Mouse (Mus musculus) stomach, embryonic 15.5 days (tissue): ENCODE results near the gene Rasl11b. TPM values are rescaled to one million over a fixed set of nuclear protein-coding genes. Genes with fewer than 3 reads are reported as not detected.

ENCODE experiments used
- ATAC-seq: fragments of 200-750 bp; cut with Nextera tagmentation; 2 replicates; pipeline ENCODE4 v1.8.0; 2017; ENCODE audit warnings: low read depth, moderate number of reproducible peaks, moderate TSS enrichment; ENCODE audit not compliant: insufficient read depth, low FRiP score
- H3K27ac ChIP-seq: fragments of 300-500 bp; sonication (generic); 2 replicates; pipeline ENCODE4 v1.5.1; 2015; ENCODE audit warnings: mild to moderate bottlenecking, inconsistent platforms
- H3K27me3 ChIP-seq: fragments of 300-500 bp; sonication (generic); replicated peaks from 2 replicates; pipeline ENCODE4 v1.6.1; 2015; ENCODE audit warnings: inconsistent platforms
- H3K36me3 ChIP-seq: fragments of 300-500 bp; sonication (generic); 2 replicates; pipeline ENCODE4 v1.6.1; 2015; ENCODE audit warnings: inconsistent platforms
- H3K4me1 ChIP-seq: fragments of 300-500 bp; sonication (generic); 2 replicates; pipeline ENCODE4 v1.6.1; 2015; ENCODE audit warnings: inconsistent platforms
- H3K4me2 ChIP-seq: fragments of 300-500 bp; sonication (generic); 2 replicates; pipeline ENCODE4 v1.6.1; 2015; ENCODE audit warnings: mild to moderate bottlenecking, inconsistent platforms
- H3K4me3 ChIP-seq: fragments of 300-500 bp; sonication (generic); replicated peaks from 2 replicates; pipeline ENCODE4 v1.5.1; 2015; ENCODE audit warnings: inconsistent platforms
- H3K9ac ChIP-seq: fragments of 300-500 bp; sonication (generic); 2 replicates; pipeline ENCODE4 v1.6.1; 2015; ENCODE audit warnings: inconsistent platforms
- H3K9me3 ChIP-seq: fragments of 300-500 bp; sonication (generic); 2 replicates; pipeline ENCODE4 v1.6.1; 2016; ENCODE audit warnings: inconsistent platforms
- WGBS: fragments of 180-500 bp; shearing (Covaris S2); methylation state at CpG from one replicate; pipeline ENCODE4 v1.1.7; 2015; 5-methylcytosine and 5-hydroxymethylcytosine counted together
- polyA plus RNA-seq: library from polyadenylated mRNA; unstranded; fragments of >200 nt; fragmentation: Nextera tagmentation; extraction: Ambion mirVana; gene quantifications from 2 replicates; pipeline ENCODE4 v1.2.1, GENCODE M21; 2015

The Rasl11b gene
- polyA plus RNA-seq, 1 experiment from 2014 or later, result 50.3 TPM

GRCm38 (mm10) chr5:74200481-74200880 lies 5.4 kb downstream of the Rasl11b start:
- Histone ChIP-seq H3K27ac (no peak overlapping the region), H3K4me3 (no peak overlapping the region), H3K9me3 (no peaks in the 10 kb centered on the region), H3K4me1 (peaks cover 26% of the 10 kb centered on the region; the same call in 1 of the 2 replicates), H3K27me3 (no peaks in the 10 kb centered on the region), H3K9ac (no peak overlapping the region), H3K4me2 (no peak overlapping the region), H3K36me3 (0 out of 2 replicates have a peak, but pooled peaks cover 5% of the 10 kb centered on the region)
- ATAC-seq, result no peak
- WGBS, result 83% methylated on average over 8 of the region's 8 CpGs

- Histone ChIP-seq H3K27ac (peak overlapping the region; percentile 21; the same call in 1 of the 2 replicates), H3K27me3 (no peaks in the 10 kb centered on the region)
These were observed 6.7 kb downstream of the Rasl11b start for GRCm38 (mm10) chr5:74201570-74202357.

GRCm38 (mm10) chr5:74202515-74202914 lies 7.4 kb downstream of the Rasl11b start:
- 0 out of 2 replicates have a peak, but pooled peaks cover 5% of the 10 kb centered on the region for H3K36me3 ChIP-seq
- no peak overlapping the region for H3K4me3 ChIP-seq
- H3K9ac ChIP-seq, result no peak overlapping the region
- WGBS, result 65% methylated on average over 4 of the region's 4 CpGs
- H3K27me3 ChIP-seq, result no peaks in the 10 kb centered on the region
- no peak overlapping the region for H3K27ac ChIP-seq
- no peak for ATAC-seq
- no peaks in the 10 kb centered on the region for H3K9me3 ChIP-seq
- peaks cover 18% of the 10 kb centered on the region; the same call in 1 of the 2 replicates for H3K4me1 ChIP-seq
- no peak overlapping the region for H3K4me2 ChIP-seq

More at GRCm38 (mm10) chr5:74201570-74202357, 6.7 kb downstream of the Rasl11b start:
- ATAC-seq, result no peak
- Histone ChIP-seq H3K4me2 (no peak overlapping the region), H3K4me1 (peaks cover 24% of the 10 kb centered on the region; the same call in 1 of the 2 replicates), H3K9ac (no peak overlapping the region), H3K4me3 (no peak overlapping the region), H3K9me3 (no peaks in the 10 kb centered on the region), H3K36me3 (0 out of 2 replicates have a peak, but pooled peaks cover 5% of the 10 kb centered on the region)
- WGBS, result 67% methylated on average over 10 of the region's 10 CpGs

GRCm38 (mm10) chr5:74204465-74204864 lies 9.4 kb downstream of the Rasl11b start:
- ATAC-seq, result no peak
- H3K4me1 ChIP-seq, result peaks cover 8% of the 10 kb centered on the region; the same call in 1 of the 2 replicates

GRCm38 (mm10) chr5:74205509-74205908 lies 10.4 kb downstream of the Rasl11b start:
- no peak overlapping the region for H3K9ac ChIP-seq
- H3K4me2 ChIP-seq, result no peak overlapping the region
- whole genome bisulfite sequencing, result 43% methylated on average over 8 of the region's 8 CpGs
- no peaks in the 10 kb centered on the region for H3K27me3 ChIP-seq
- H3K9me3 ChIP-seq, result no peaks in the 10 kb centered on the region
- ATAC-seq, result no peak
- H3K27ac ChIP-seq, result no peak overlapping the region
- H3K4me3 ChIP-seq, result no peak overlapping the region
- peaks cover 8% of the 10 kb centered on the region; the same call in 1 of the 2 replicates for H3K4me1 ChIP-seq
- no peaks in the 10 kb centered on the region for H3K36me3 ChIP-seq

More at GRCm38 (mm10) chr5:74204465-74204864, 9.4 kb downstream of the Rasl11b start:
- 64% methylated on average over 5 of the region's 5 CpGs for WGBS
- Histone ChIP-seq H3K9me3 (no peaks in the 10 kb centered on the region), H3K4me2 (no peak overlapping the region), H3K27ac (no peak overlapping the region), H3K27me3 (no peaks in the 10 kb centered on the region), H3K4me3 (no peak overlapping the region), H3K9ac (no peak overlapping the region), H3K36me3 (no peaks in the 10 kb centered on the region)

- no peaks in the 10 kb centered on the region for H3K36me3 ChIP-seq
- H3K27me3 ChIP-seq, result no peaks in the 10 kb centered on the region
- H3K27ac ChIP-seq, result no peak overlapping the region
- no peak overlapping the region for H3K4me3 ChIP-seq
- H3K9ac ChIP-seq, result no peak overlapping the region
- H3K4me2 ChIP-seq, result no peak overlapping the region
- no peak for ATAC-seq
- no peaks in the 10 kb centered on the region for H3K9me3 ChIP-seq
- 83% methylated on average over 7 of the region's 7 CpGs for WGBS
- peaks cover 8% of the 10 kb centered on the region; the same call in 1 of the 2 replicates for H3K4me1 ChIP-seq
These were observed 11.0 kb downstream of the Rasl11b start for GRCm38 (mm10) chr5:74206038-74206437.

- Histone ChIP-seq H3K4me2 (no peak overlapping the region), H3K36me3 (no peaks in the 10 kb centered on the region), H3K27me3 (no peaks in the 10 kb centered on the region), H3K27ac (no peak overlapping the region), H3K4me3 (no peak overlapping the region), H3K4me1 (peaks cover 6% of the 10 kb centered on the region; the same call in 1 of the 2 replicates), H3K9ac (no peak overlapping the region), H3K9me3 (no peaks in the 10 kb centered on the region)
- 88% methylated on average over 7 of the region's 7 CpGs for WGBS
- ATAC-seq, result no peak
These were observed 11.6 kb downstream of the Rasl11b start for GRCm38 (mm10) chr5:74206649-74207048.

GRCm38 (mm10) chr5:74207209-74207608 lies 12.1 kb downstream of the Rasl11b start:
- Histone ChIP-seq H3K27ac (no peak overlapping the region), H3K4me3 (no peak overlapping the region), H3K9ac (no peak overlapping the region), H3K27me3 (no peaks in the 10 kb centered on the region), H3K4me1 (peaks cover 4% of the 10 kb centered on the region; the same call in 1 of the 2 replicates), H3K4me2 (no peak overlapping the region), H3K9me3 (no peaks in the 10 kb centered on the region), H3K36me3 (no peaks in the 10 kb centered on the region)
- ATAC-seq, result no peak
- 63% methylated on average over 3 of the region's 3 CpGs for whole genome bisulfite sequencing

GRCm38 (mm10) chr5:74208438-74208837 lies 13.4 kb downstream of the Rasl11b start:
- WGBS, result 47% methylated on average over 7 of the region's 7 CpGs
- Histone ChIP-seq H3K9me3 (no peaks in the 10 kb centered on the region), H3K9ac (no peak overlapping the region), H3K36me3 (no peaks in the 10 kb centered on the region), H3K27ac (no peak overlapping the region), H3K4me1 (peaks cover 4% of the 10 kb centered on the region; the same call in 1 of the 2 replicates), H3K4me2 (no peak overlapping the region), H3K27me3 (no peaks in the 10 kb centered on the region), H3K4me3 (no peak overlapping the region)
- ATAC-seq, result 0 out of 2 replicates have a peak, but pooled peaks have one; percentile 17

GRCm38 (mm10) chr5:74209640-74210039 lies 14.6 kb downstream of the Rasl11b start:
- Histone ChIP-seq H3K4me3 (no peak overlapping the region), H3K36me3 (no peaks in the 10 kb centered on the region), H3K9ac (no peak overlapping the region), H3K9me3 (no peaks in the 10 kb centered on the region), H3K4me1 (peaks cover 4% of the 10 kb centered on the region; the same call in 1 of the 2 replicates), H3K27ac (no peak overlapping the region), H3K4me2 (no peak overlapping the region), H3K27me3 (no peaks in the 10 kb centered on the region)
- ATAC-seq, result no peak
- 58% methylated on average over 4 of the region's 4 CpGs for WGBS

- Histone ChIP-seq H3K4me1 (0 out of 2 replicates have a peak, but pooled peaks cover 5% of the 10 kb centered on the region), H3K36me3 (no peaks in the 10 kb centered on the region), H3K27me3 (no peaks in the 10 kb centered on the region), H3K4me3 (no peak overlapping the region), H3K4me2 (no peak overlapping the region), H3K27ac (no peak overlapping the region), H3K9me3 (no peaks in the 10 kb centered on the region), H3K9ac (no peak overlapping the region)
- no peak for ATAC-seq
- WGBS, result 65% methylated on average over 11 of the region's 11 CpGs
These were observed 16.3 kb downstream of the Rasl11b start for GRCm38 (mm10) chr5:74211346-74211745.

- no peaks in the 10 kb centered on the region for H3K9me3 ChIP-seq
- H3K27me3 ChIP-seq, result no peaks in the 10 kb centered on the region
- H3K4me3 ChIP-seq, result no peak overlapping the region
- 13% methylated on average over 7 of the region's 7 CpGs for WGBS
- H3K9ac ChIP-seq, result no peak overlapping the region
- H3K36me3 ChIP-seq, result no peaks in the 10 kb centered on the region
- no peak overlapping the region for H3K4me2 ChIP-seq
- H3K4me1 ChIP-seq, result 0 out of 2 replicates have a peak, but pooled peaks cover 5% of the 10 kb centered on the region
- ATAC-seq, result no peak
- H3K27ac ChIP-seq, result no peak overlapping the region
These were observed 19.5 kb downstream of the Rasl11b start for GRCm38 (mm10) chr5:74214501-74215110.
